Mouse (Mus musculus) mammary gland, adult 2 months (tissue): Measurements from ENCODE around the gene Gm20867. TPM values are rescaled to one million over a fixed set of nuclear protein-coding genes. Genes with fewer than 3 reads are reported as not detected.

Experiments used
- polyA plus RNA-seq: library from polyadenylated mRNA; depleted of rRNA; stranded (reverse); fragments of >200 nt; gene quantifications from 2 replicates; pipeline ENCODE4 v1.2.3, GENCODE M21; 2012; ENCODE audit warnings: low replicate concordance; rRNA removed

Gene Gm20867
- polyA plus RNA-seq = not detected in 2 replicates

GRCm38 (mm10) chrY:77963104-77963503, at the start of gene Gm20867:
Gene Gm20867 (minus strand): TSS chrY:77963204.

Other genes starting within 250 kb of the Gm20867 start
- gene Gm29564, start 249.8 kb upstream of the Gm20867 start, polyA plus RNA-seq = not detected in 2 replicates